Mouse (Mus musculus) kidney, postnatal 10 days (tissue): ENCODE results near the gene Spcs3.

Source experiments
- DNase-seq: peaks from one replicate; pipeline ENCODE4 v3.0.0; 2021; ENCODE audit warnings: mixed read lengths

The Spcs3 gene

GRCm38 (mm10) chr8:54507428-54508095 lies 22.2 kb downstream of the Spcs3 start:
- peak; percentile 85 for DNase-seq

DNA sequence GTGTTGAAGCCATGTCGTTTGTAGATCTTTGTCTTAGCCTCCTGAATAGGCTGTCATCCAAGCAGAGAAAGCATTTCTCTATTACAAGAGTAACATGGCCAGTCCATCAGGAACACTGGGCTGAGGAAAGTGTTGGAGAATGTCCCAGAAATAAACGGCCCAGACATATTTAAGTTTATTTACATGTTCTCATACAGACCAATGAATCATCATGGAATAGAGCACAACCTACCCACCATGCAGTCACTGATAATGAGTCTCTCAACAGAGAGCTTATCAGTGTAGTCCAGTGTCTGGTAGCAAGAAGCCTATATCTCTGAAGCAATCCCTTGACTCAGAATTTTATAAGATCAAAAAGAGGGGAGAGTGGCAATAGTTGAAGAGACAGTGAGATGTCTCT lies 24.7 kb downstream of the Spcs3 start:
- DNase-seq, result no peak

- DNase-seq, result no peak
Observed at GRCm38 (mm10) chr8:54503104-54503503, 26.7 kb downstream of the Spcs3 start.

- no peak for DNase-seq
Observed at GRCm38 (mm10) chr8:54493915-54494314, 35.9 kb downstream of the Spcs3 start.

DNA sequence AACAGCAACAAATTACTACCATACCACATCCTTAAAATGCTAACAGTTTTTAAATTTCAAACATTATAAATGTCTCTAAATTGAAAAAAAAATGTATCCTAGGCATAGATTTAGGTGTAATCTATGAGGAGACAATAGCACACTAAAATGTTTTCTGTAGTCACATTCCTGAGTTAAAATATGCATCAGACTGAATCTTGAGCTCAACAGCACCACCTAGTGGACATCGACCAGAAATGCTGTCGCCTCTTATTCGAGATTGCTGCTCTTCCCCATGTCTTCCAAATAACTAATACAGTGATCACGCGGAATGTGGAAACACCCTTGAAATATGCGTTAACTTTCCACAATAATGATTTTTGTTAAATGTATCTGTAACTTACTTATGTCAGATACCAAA lies 36.7 kb downstream of the Spcs3 start:
- peak; percentile 69 for DNase-seq

DNA sequence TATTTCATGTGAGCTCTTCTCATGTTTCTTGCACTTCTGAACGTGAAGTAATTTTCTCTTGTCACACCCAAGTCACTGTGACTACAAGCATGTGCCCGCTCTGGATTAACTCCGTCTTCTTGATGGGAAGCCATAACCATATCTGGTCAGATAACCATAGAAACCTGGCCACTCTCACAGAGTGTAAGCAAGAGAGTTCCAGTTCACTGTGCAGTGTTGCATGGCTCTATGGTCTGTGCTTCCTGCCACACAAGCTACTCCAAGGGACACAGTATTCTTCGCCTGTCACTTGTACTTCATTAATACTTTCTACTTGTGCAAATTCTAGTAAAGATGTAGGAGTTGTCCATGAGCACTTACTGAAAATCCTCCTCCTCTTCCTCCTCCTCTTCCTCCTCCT lies 37.9 kb downstream of the Spcs3 start:
- DNase-seq, result no peak

DNA sequence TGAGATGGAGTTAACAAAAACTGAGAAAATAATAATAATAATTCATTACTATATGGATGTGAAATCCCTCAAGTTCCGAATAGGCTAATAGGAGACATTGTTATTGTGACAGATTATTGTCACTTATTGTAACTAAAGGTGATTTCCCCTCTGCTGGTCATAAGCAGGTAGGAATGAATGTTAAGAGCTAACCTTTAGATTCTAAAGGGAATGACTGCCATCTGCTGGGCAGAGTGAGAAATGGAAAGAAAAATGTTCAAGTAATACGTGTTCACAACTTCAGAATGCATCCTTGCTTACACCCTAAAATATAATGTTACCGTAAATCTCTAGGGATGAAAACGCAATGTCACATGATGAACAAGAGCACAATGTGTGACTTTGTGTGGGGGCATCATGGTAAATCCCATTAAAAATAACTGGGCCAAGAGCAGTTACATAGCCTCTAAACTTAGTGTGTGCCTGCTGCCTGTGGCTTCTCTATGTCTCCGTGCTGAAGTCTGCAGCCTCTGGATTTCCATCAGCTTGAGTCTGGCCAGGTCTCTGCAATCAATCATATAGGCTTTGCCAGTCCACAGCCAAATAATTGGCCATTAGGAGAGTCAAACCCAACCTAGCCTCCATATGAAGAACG lies 38.6 kb downstream of the Spcs3 start:
- DNase-seq, result peak; percentile 62

GRCm38 (mm10) chr8:54488437-54488836 lies 41.4 kb downstream of the Spcs3 start:
- DNase-seq, result no peak

DNA sequence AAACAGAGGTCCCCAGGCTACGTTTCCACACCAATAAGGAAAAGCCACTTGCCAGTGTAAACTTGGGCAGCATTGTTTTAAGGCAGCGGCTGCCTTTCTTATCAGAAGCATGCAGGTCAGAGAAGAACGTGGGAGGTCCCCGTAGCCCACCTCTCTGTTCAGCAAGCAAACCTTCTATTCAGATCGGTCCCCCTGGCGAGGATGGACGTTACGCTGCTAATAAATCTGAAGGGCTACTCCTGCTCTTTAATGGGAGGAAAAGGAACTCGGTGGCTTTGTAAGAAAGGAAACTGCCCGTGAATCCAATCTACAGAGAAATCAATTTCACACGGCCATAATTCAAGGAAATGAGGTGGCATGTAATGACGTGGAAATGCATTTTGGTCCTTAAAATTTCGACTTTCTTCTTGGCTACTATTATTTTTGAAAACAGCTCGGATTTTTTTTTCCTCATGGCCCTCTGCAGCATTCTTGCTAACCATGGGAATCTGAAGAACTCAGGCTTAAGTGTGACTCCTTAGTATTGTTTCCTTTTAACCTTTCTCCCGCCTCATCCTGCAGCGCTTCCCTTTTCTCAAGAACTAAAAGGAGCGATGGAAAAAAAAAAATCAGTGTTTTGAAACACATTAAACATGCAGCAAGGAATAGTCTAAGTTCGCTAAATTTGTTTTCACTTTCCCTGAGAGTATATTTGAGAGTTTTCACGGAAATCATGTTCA lies 43.1 kb downstream of the Spcs3 start:
- DNase-seq, result peak; percentile 19
